Mouse (Mus musculus): ENCODE measurements around the gene Kazn.

The Kazn gene

GRCm38 (mm10) chr4:142239240-142240126 is at the start of gene Kazn:
Kazn (minus strand) TSS chr4:142239401.
- DNase-seq (ENCODE audit: inconsistent ontology term) = peak; percentile 93

GRCm38 (mm10) chr4:142285471-142285870 is 46.3 kb upstream of the Kazn start:
- no peak for DNase-seq (ENCODE audit: inconsistent ontology term)

- peak; percentile 22 for DNase-seq (ENCODE audit: inconsistent ontology term)
These were observed 44.7 kb upstream of the Kazn start for GRCm38 (mm10) chr4:142283867-142284266.

- no peak for DNase-seq (ENCODE audit: inconsistent ontology term)
These were observed 39.0 kb upstream of the Kazn start for GRCm38 (mm10) chr4:142278197-142278575.

GRCm38 (mm10) chr4:142277481-142278196 is 38.4 kb upstream of the Kazn start:
- no peak for DNase-seq (ENCODE audit: inconsistent ontology term)

GRCm38 (mm10) chr4:142275242-142275641 is 36.0 kb upstream of the Kazn start:
- DNase-seq (ENCODE audit: inconsistent ontology term) = no peak

GRCm38 (mm10) chr4:142274441-142275234 is 35.4 kb upstream of the Kazn start:
- no peak for DNase-seq (ENCODE audit: inconsistent ontology term)

- peak; percentile 85 for DNase-seq (ENCODE audit: inconsistent ontology term)
These were observed 32.3 kb upstream of the Kazn start for GRCm38 (mm10) chr4:142271506-142271905.

- DNase-seq (ENCODE audit: inconsistent ontology term) = peak; percentile 61
These were observed 28.6 kb upstream of the Kazn start for GRCm38 (mm10) chr4:142267832-142268231.

- peak; percentile 36 for DNase-seq (ENCODE audit: inconsistent ontology term)
These were observed 28.2 kb upstream of the Kazn start for GRCm38 (mm10) chr4:142267348-142267819.

GRCm38 (mm10) chr4:142264335-142264734 is 25.1 kb upstream of the Kazn start:
- DNase-seq (ENCODE audit: inconsistent ontology term) = no peak

GRCm38 (mm10) chr4:142261725-142262124 is 22.5 kb upstream of the Kazn start:
- no peak for DNase-seq (ENCODE audit: inconsistent ontology term)

GRCm38 (mm10) chr4:142258730-142259129 is 19.5 kb upstream of the Kazn start:
- DNase-seq (ENCODE audit: inconsistent ontology term) = no peak

GRCm38 (mm10) chr4:142254088-142254487 is 14.9 kb upstream of the Kazn start:
- no peak for DNase-seq (ENCODE audit: inconsistent ontology term)

GRCm38 (mm10) chr4:142251471-142252354 is 12.5 kb upstream of the Kazn start:
- peak; percentile 98 for DNase-seq (ENCODE audit: inconsistent ontology term)

GRCm38 (mm10) chr4:142250054-142250453 is 10.9 kb upstream of the Kazn start:
- no peak for DNase-seq (ENCODE audit: inconsistent ontology term)

GRCm38 (mm10) chr4:142249401-142249800 is 10.2 kb upstream of the Kazn start:
- DNase-seq (ENCODE audit: inconsistent ontology term) = no peak

- DNase-seq (ENCODE audit: inconsistent ontology term) = peak; percentile 46
These were observed 9.2 kb upstream of the Kazn start for GRCm38 (mm10) chr4:142248426-142248825.

- DNase-seq (ENCODE audit: inconsistent ontology term) = no peak
These were observed 7.5 kb upstream of the Kazn start for GRCm38 (mm10) chr4:142246698-142247097.

- DNase-seq (ENCODE audit: inconsistent ontology term) = no peak
These were observed 5.4 kb upstream of the Kazn start for GRCm38 (mm10) chr4:142244641-142245040.
